Mouse (Mus musculus) stomach, postnatal 0 days (tissue): ENCODE results near the gene Gdf9.

Experiments
- CTCF ChIP-seq: IDR thresholded peaks from 2 replicates; pipeline ENCODE4 v1.5.1; 2016; ENCODE audit warnings: antibody characterized with exemption, low read depth, mild to moderate bottlenecking, moderate library complexity
- EP300 ChIP-seq: optimal IDR thresholded peaks from 2 replicates; pipeline ENCODE3; 2016; ENCODE audit warnings: antibody characterized with exemption

DNA sequence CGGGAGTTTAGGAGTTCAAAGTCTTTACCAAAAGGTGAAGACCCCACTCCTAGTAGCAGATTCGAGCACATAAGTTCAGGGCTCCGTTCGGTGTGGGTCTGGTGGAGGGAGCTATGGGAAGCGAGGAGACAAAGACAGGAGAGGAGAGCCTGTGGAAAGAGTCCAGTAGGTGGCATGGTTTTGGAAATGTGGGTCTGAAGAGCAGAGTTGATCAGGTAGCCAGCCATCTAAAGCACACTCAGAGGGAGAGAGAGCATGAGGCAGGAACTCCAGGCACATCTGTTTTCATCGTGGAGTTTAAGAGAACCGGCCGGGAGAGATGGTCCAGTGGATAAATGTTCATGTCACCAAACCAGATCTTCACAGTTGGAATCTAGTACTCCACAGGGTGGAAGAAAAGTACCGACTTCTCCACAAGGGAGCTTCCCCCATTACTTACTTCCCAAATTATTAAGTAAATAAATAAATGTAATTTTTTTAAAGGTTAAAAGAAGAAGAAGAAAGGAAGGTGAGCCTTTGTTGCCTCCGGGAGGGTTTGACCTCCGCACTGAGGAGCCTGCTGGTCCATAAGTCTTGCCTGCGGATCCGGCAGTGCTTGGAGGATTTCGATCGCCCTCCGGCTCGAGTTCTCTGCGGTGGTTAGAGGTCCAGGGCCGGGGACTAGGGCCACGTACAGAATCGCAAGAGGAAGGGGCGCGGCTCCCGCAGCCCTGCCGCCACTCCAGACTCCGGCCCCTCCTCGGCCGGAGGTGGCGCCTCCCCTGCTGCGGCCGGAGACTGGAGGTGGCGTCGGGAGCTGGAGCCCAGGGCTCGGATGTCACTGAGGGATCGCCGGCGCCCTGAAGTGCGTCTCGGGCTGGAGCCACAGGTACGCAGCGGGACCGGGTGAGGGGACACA lies 25.9 kb downstream of the Gdf9 start, which contains the start of the genes Gm10447 and Shroom1:
- TF ChIP-seq CTCF (peak; percentile 66), EP300 (no peak)
